Mouse (Mus musculus) neural tube, embryonic 11.5 days (tissue): Measurements from ENCODE around the gene Gm20388. TPM values are rescaled to one million over a fixed set of nuclear protein-coding genes. Genes with fewer than 3 reads are reported as not detected.

Experiments used
- ATAC-seq: fragments of 200-750 bp; cut with Nextera tagmentation; 2 replicates; pipeline ENCODE4 v1.8.0; 2017; ENCODE audit warnings: moderate number of reproducible peaks, mild to moderate bottlenecking, moderate TSS enrichment, moderate library complexity; ENCODE audit not compliant: insufficient read depth, low FRiP score, low TSS enrichment
- DNase-seq: peaks from one replicate; pipeline ENCODE4 v3.0.0-alpha.2; 2015; ENCODE audit warnings: low spot score
- H3K27ac ChIP-seq: fragments of 300-500 bp; sonication (generic); 2 replicates; pipeline ENCODE4 v1.5.1; 2014; ENCODE audit warnings: low read depth, mild to moderate bottlenecking, low read length
- H3K27me3 ChIP-seq: fragments of 300-500 bp; sonication (generic); 2 replicates; pipeline ENCODE4 v1.6.1; 2014; ENCODE audit warnings: mild to moderate bottlenecking, low read length, mixed read lengths; ENCODE audit not compliant: control insufficient read depth, insufficient read depth
- H3K36me3 ChIP-seq: fragments of 300-500 bp; sonication (generic); 2 replicates; pipeline ENCODE4 v1.6.1; 2014; ENCODE audit warnings: mild to moderate bottlenecking, low read length, moderate library complexity, mixed read lengths; ENCODE audit not compliant: control insufficient read depth, insufficient read depth
- H3K4me1 ChIP-seq: fragments of 300-500 bp; sonication (generic); 2 replicates; pipeline ENCODE4 v1.6.1; 2014; ENCODE audit warnings: low read length, mixed read lengths; ENCODE audit not compliant: control insufficient read depth, insufficient read depth
- H3K4me2 ChIP-seq: fragments of 300-500 bp; sonication (generic); 2 replicates; pipeline ENCODE4 v1.6.1; 2014; ENCODE audit warnings: low read depth, mild to moderate bottlenecking, moderate library complexity
- H3K4me3 ChIP-seq: fragments of 300-500 bp; sonication (generic); 2 replicates; pipeline ENCODE4 v1.5.1; 2014; ENCODE audit warnings: low read depth, low read length
- H3K9ac ChIP-seq: fragments of 300-500 bp; sonication (generic); 2 replicates; pipeline ENCODE4 v1.6.1; 2014; ENCODE audit warnings: mild to moderate bottlenecking, low read length
- H3K9me3 ChIP-seq: fragments of 300-500 bp; sonication (generic); 2 replicates; pipeline ENCODE4 v1.6.1; 2016; ENCODE audit warnings: low read length; ENCODE audit not compliant: control insufficient read depth
- WGBS: fragments of 180-500 bp; shearing (Covaris S2); extraction: QIAGEN DNeasy Blood & Tissue Kit; methylation state at CpG from one replicate; pipeline ENCODE4 v1.1.7; 2014; 5-methylcytosine and 5-hydroxymethylcytosine counted together
- polyA plus RNA-seq: library from polyadenylated mRNA; unstranded; fragments of >200 nt; fragmentation: Nextera tagmentation; extraction: Ambion mirVana; gene quantifications from 2 replicates; pipeline ENCODE4 v1.2.1, GENCODE M21; 2014

Gene Gm20388
- polyA plus RNA-seq, 1 experiment from 2014 or later, result not detected

DNA sequence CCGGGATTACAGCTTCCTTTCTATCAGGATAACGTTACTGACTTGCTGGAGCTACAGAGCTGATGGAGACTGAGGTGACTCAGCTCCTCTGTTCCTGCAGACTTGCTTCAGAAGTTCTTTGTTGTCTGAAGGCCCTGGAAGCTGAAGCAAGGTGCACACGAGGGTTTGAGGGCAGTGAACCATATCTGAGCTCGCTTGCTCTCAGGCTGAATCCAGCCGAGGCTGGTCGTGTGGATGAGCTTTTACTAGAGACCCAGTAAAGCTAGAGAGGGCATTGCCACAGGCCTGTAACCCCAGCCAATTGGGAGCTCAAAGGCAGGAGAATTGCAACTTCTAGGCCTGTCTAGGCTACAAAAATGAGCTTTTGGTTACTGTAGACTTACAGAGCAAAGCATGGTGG, 1797.8 kb downstream of the Gm20388 start:
- Histone ChIP-seq H3K9me3 (no peaks in the 10 kb centered on the region), H3K4me2 (no peak overlapping the region), H3K27ac (no peak overlapping the region), H3K9ac (no peak overlapping the region), H3K36me3 (no peaks in the 10 kb centered on the region), H3K4me1 (no peaks in the 10 kb centered on the region), H3K4me3 (no peak overlapping the region), H3K27me3 (no peaks in the 10 kb centered on the region)
- no peak for DNase-seq
- 68% methylated on average over 6 of the region's 6 CpGs for WGBS
- ATAC-seq, result no peak

DNA sequence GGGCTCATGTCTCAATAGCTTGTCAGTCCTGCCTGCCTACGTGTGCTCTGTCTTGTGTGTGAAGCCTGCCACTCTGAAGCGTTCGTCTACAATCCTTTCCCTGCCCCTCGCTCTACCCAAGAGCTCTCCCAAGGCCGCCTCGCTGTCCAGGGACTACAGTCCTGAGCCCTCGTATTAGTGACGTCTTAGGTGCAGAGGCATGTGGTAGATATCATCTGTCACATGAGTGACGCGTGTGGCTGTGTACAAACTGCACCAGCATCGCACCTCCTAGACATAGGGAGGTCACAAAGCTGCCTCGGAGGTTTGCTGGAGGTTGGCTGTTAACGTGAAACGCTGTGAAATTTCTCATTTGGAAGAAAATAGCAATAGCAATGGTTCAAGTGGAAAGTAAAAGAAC, 1806.9 kb downstream of the Gm20388 start:
- Histone ChIP-seq H3K4me2 (peak overlapping the region; percentile 16), H3K27ac (no peak overlapping the region), H3K9ac (no peak overlapping the region), H3K9me3 (no peaks in the 10 kb centered on the region), H3K4me3 (no peak overlapping the region), H3K27me3 (no peaks in the 10 kb centered on the region), H3K4me1 (no peaks in the 10 kb centered on the region), H3K36me3 (no peaks in the 10 kb centered on the region)
- 0 out of 2 replicates have a peak, but pooled peaks have one; percentile 6 for ATAC-seq
- DNase-seq, result no peak
- WGBS, result 51% methylated on average over 14 of the region's 14 CpGs

DNA sequence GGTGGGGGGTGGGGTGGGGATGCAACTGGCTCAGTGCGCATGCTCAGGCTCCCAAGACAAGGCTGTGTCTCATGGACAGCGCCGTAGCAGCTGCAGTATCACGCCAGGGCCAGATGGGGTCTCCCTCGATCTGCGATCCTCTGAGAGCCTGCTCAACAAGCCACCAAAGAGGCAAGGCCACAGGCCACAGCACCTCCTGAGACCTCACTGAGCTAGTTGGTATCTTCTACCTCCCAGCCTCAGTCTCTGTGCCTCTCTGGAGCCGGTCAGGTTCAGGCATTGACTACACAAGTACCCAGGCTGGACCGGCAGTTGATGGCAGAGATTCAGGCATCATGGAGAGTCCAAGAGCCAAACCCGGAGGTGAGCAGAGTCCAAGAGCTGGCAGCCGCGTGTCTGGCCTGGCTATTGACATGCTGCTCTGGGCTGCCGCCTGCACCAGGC, 1807.4 kb downstream of the Gm20388 start:
- peak overlapping the region; percentile 16 for H3K4me2 ChIP-seq
- H3K9me3 ChIP-seq, result no peaks in the 10 kb centered on the region
- H3K4me3 ChIP-seq, result no peak overlapping the region
- H3K4me1 ChIP-seq, result no peaks in the 10 kb centered on the region
- no peaks in the 10 kb centered on the region for H3K36me3 ChIP-seq
- no peaks in the 10 kb centered on the region for H3K27me3 ChIP-seq
- no peak overlapping the region for H3K27ac ChIP-seq
- DNase-seq (peak; percentile 94), ATAC-seq (peak; percentile 83)
- H3K9ac ChIP-seq, result no peak overlapping the region
- 29% methylated on average over 12 of the region's 12 CpGs for WGBS

DNA sequence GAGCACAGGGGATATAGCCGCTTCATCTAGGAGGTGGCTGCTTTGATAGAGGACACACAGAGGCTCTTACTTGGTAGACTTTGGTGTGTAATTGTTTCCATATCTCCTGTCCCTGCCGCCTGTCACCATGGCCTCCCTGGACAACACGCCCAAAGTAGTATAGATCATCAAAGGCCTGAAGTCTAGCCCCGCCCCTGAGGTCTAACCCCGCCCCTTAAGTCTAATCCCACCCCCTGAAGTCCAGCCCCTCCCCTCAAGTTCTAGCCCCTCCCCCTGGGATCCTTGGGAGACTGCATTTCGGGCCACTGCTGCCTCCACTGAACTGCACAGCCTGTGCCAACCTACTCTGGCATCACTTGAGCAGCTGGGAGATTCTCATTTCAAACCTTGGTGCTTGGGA, 1808.3 kb downstream of the Gm20388 start:
- no peak overlapping the region for H3K4me3 ChIP-seq
- 63% methylated on average over 6 of the region's 6 CpGs for WGBS
- no peaks in the 10 kb centered on the region for H3K36me3 ChIP-seq
- H3K9me3 ChIP-seq, result no peaks in the 10 kb centered on the region
- H3K27me3 ChIP-seq, result no peaks in the 10 kb centered on the region
- ATAC-seq (no peak), DNase-seq (no peak)
- no peak overlapping the region for H3K9ac ChIP-seq
- no peak overlapping the region for H3K4me2 ChIP-seq
- no peak overlapping the region for H3K27ac ChIP-seq
- H3K4me1 ChIP-seq, result no peaks in the 10 kb centered on the region

DNA sequence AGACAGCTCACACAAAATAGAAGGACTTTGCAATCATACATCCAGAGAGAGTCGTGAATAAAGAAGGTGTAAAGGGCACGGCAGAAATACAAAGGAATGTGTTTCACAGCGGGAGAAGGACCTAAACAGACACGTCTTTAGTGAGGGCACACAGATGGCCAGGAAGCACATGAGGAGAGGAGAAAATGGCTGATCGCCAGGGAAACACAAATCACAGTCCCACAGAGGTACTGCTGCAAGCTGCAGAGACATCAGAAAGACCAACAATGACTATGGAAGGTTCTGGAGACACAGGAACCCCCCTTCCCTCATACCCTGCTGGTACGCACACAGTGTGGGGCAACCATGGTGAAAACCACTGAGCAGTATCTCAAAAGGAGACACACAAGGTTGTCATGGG, 1810.4 kb downstream of the Gm20388 start:
- H3K4me3 ChIP-seq, result no peak overlapping the region
- WGBS, result 54% methylated on average over 6 of the region's 6 CpGs
- DNase-seq (no peak), ATAC-seq (no peak)
- no peaks in the 10 kb centered on the region for H3K36me3 ChIP-seq
- H3K4me2 ChIP-seq, result no peak overlapping the region
- no peak overlapping the region for H3K27ac ChIP-seq
- no peaks in the 10 kb centered on the region for H3K27me3 ChIP-seq
- H3K4me1 ChIP-seq, result no peaks in the 10 kb centered on the region
- no peak overlapping the region for H3K9ac ChIP-seq
- no peaks in the 10 kb centered on the region for H3K9me3 ChIP-seq

DNA sequence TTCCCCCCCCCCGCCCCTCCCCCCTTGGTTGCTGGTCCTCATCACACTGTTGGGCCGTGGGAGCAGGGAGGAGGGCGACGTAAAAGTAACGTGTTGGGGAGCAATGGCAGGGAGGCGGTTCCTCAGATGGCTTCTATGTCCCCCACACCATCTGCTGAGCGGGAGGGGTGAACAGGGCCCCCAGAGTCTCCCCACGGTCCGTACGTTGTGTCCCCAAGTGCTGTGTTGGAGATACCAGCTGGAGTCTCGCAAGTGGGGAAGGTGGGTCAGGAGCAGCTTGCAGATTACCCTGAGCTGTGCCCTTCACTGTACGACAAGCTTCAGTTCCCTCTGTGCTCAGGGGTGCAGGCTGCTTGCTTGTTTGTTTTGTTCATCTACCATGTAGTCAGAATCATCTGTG, 1813.2 kb downstream of the Gm20388 start:
- H3K9ac ChIP-seq, result no peak overlapping the region
- H3K27ac ChIP-seq, result no peak overlapping the region
- 79% methylated on average over 12 of the region's 12 CpGs for WGBS
- H3K4me1 ChIP-seq, result no peaks in the 10 kb centered on the region
- H3K4me2 ChIP-seq, result no peak overlapping the region
- H3K9me3 ChIP-seq, result no peaks in the 10 kb centered on the region
- H3K27me3 ChIP-seq, result peaks cover 13% of the 10 kb centered on the region
- DNase-seq, result no peak
- no peak overlapping the region for H3K4me3 ChIP-seq
- H3K36me3 ChIP-seq, result no peaks in the 10 kb centered on the region
- no peak for ATAC-seq

DNA sequence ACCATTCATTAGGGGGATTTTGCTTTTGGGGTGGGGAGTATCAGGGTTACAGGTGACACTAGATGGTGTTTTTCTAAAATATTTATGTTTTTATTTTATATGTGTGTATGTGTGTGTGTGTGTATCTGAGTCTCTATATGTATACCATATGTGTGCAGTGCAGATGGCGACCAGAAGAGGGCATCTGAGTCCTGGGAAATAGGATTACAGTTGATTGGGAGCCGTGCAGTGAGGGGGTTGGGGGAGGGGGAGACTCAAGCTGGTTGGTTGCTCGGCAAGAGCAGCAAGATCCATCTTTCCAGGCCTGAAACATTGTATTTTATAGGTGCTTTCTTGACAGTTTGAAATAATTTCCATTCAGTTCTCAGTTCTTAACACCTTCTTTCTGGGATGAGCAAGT, 1816.5 kb downstream of the Gm20388 start:
- Histone ChIP-seq H3K4me1 (0 out of 2 replicates have a peak, but pooled peaks cover 3% of the 10 kb centered on the region), H3K9ac (no peak overlapping the region), H3K27me3 (peaks cover 41% of the 10 kb centered on the region), H3K4me3 (no peak overlapping the region), H3K9me3 (no peaks in the 10 kb centered on the region), H3K36me3 (no peaks in the 10 kb centered on the region), H3K4me2 (no peak overlapping the region), H3K27ac (no peak overlapping the region)
- 70% methylated on average over 3 of the region's 3 CpGs for WGBS
- ATAC-seq (no peak), DNase-seq (no peak)

DNA sequence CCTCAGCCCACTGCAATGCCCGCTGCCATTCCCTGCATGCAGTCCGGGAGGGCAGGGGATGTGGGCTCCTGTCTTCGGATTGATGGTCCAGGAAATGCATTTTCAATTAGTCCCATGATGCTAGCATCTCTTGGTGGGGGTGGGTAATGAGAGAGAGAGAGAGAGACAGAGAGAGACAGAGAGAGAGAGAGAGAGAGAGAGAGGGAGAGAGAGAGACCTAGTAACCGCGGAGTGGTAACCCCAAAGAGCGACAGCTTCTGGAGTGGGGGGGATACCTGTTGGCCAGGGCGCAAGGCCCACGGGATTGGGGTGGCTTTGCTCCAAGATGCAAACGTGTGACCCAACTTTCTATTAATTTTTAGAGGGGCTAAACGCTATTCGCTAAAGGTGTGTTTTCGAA, 1818.7 kb downstream of the Gm20388 start, which contains the start of gene Jph3:
Gene Jph3 (plus strand): TSS at position 301 of the 400 bp plus-strand sequence.
- ATAC-seq (no peak), DNase-seq (no peak)
- Histone ChIP-seq H3K36me3 (no peaks in the 10 kb centered on the region), H3K4me2 (peak within 1 kb of the TSS; percentile 87), H3K4me3 (peak within 1 kb of the TSS; percentile 58), H3K27ac (0 out of 2 replicates have a peak within 1 kb of the TSS, but pooled peaks have one; percentile 53), H3K9me3 (no peaks in the 10 kb centered on the region), H3K27me3 (peaks cover 49% of the 10 kb centered on the region), H3K4me1 (0 out of 2 replicates have a peak, but pooled peaks cover 3% of the 10 kb centered on the region), H3K9ac (peak within 1 kb of the TSS; percentile 58)
- WGBS, result 9% methylated on average over 12 of the region's 12 CpGs

DNA sequence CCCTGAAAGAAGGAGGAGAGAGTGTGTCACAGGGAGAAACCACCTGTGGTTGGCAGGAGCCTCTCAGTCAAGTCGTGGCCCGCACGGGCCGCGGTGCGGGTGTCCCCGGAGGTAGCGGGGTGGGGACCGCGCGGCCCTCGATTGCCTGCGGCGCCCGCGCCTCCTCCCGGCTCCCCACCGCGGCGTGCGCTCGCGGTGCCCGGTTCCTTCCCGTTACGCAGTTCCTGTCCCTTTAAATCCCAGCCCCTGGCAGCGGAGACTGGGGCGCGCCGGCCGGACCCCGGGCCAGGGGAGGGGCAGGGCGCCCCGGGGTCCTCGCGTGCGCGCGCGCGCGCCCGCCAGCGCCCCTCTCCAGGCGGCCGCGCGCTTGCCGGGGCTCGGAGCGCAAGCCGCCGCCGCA, 1819.1 kb downstream of the Gm20388 start:
- Histone ChIP-seq H3K4me1 (0 out of 2 replicates have a peak, but pooled peaks cover 3% of the 10 kb centered on the region), H3K27ac (0 out of 2 replicates have a peak overlapping the region, but pooled peaks have one; percentile 53), H3K9ac (peak overlapping the region; percentile 58), H3K27me3 (peaks cover 49% of the 10 kb centered on the region), H3K4me3 (peak overlapping the region; percentile 58), H3K36me3 (no peaks in the 10 kb centered on the region), H3K9me3 (no peaks in the 10 kb centered on the region), H3K4me2 (peak overlapping the region; percentile 87)
- ATAC-seq (no peak), DNase-seq (peak; percentile 51)
- under 1% methylated on average over 39 of the region's 54 CpGs for WGBS
